Mouse (Mus musculus): Measurements from ENCODE around the gene Saysd1. TPM values are rescaled to one million over a fixed set of nuclear protein-coding genes. Genes with fewer than 3 reads are reported as not detected.

Saysd1 gene
- polyA plus RNA-seq, 1 experiment from 2014 or later = 10.3 TPM

GRCm38 (mm10) chr14:20110945-20111344 lies 27.4 kb downstream of the Saysd1 start:
- H3K4me2 ChIP-seq = no peak overlapping the region
- H3K9me3 ChIP-seq = peaks cover 4% of the 10 kb centered on the region; the same call in 1 of the 2 replicates
- H3K4me3 ChIP-seq (replicated peaks) = no peak overlapping the region
- H3K27me3 ChIP-seq = no peaks in the 10 kb centered on the region
- no peaks in the 10 kb centered on the region for H3K4me1 ChIP-seq (replicated peaks)
- no peak for ATAC-seq (ENCODE audit: insufficient number of reproducible peaks, insufficient read depth, low FRiP score, low TSS enrichment, low read depth)
- WGBS = 50% methylated on average over 1 of the region's 1 CpGs
- H3K36me3 ChIP-seq = no peaks in the 10 kb centered on the region
- H3K27ac ChIP-seq = no peak overlapping the region
- H3K9ac ChIP-seq (replicated peaks) = no peak overlapping the region

- no peak overlapping the region for H3K27ac ChIP-seq
- no peak for ATAC-seq (ENCODE audit: insufficient number of reproducible peaks, insufficient read depth, low FRiP score, low TSS enrichment, low read depth)
- no peak overlapping the region for H3K9ac ChIP-seq (replicated peaks)
- H3K4me2 ChIP-seq = no peak overlapping the region
- H3K4me1 ChIP-seq (replicated peaks) = no peaks in the 10 kb centered on the region
- WGBS = 76% methylated on average over 6 of the region's 6 CpGs
- no peaks in the 10 kb centered on the region for H3K27me3 ChIP-seq
- H3K36me3 ChIP-seq = no peaks in the 10 kb centered on the region
- H3K4me3 ChIP-seq (replicated peaks) = no peak overlapping the region
- H3K9me3 ChIP-seq = no peaks in the 10 kb centered on the region
Measured at GRCm38 (mm10) chr14:20106271-20106670, 32.1 kb downstream of the Saysd1 start.

- Histone ChIP-seq H3K4me2 (no peak overlapping the region), H3K27me3 (no peaks in the 10 kb centered on the region), H3K9ac (replicated peaks) (no peak overlapping the region), H3K27ac (no peak overlapping the region), H3K4me3 (replicated peaks) (no peak overlapping the region), H3K9me3 (no peaks in the 10 kb centered on the region), H3K36me3 (no peaks in the 10 kb centered on the region), H3K4me1 (replicated peaks) (no peaks in the 10 kb centered on the region)
- WGBS = 76% methylated on average over 4 of the region's 4 CpGs
- ATAC-seq (ENCODE audit: insufficient number of reproducible peaks, insufficient read depth, low FRiP score, low TSS enrichment, low read depth) = no peak
Measured at GRCm38 (mm10) chr14:20103207-20103606, 35.1 kb downstream of the Saysd1 start.

- Histone ChIP-seq H3K4me1 (replicated peaks) (no peaks in the 10 kb centered on the region), H3K4me2 (no peak overlapping the region), H3K27me3 (no peaks in the 10 kb centered on the region), H3K9me3 (no peaks in the 10 kb centered on the region), H3K36me3 (no peaks in the 10 kb centered on the region), H3K27ac (no peak overlapping the region), H3K9ac (replicated peaks) (no peak overlapping the region), H3K4me3 (replicated peaks) (no peak overlapping the region)
- ATAC-seq (ENCODE audit: insufficient number of reproducible peaks, insufficient read depth, low FRiP score, low TSS enrichment, low read depth) = no peak
- 22% methylated on average over 5 of the region's 5 CpGs for WGBS
Measured at GRCm38 (mm10) chr14:20098061-20098460, 40.3 kb downstream of the Saysd1 start.

- H3K4me2 ChIP-seq = no peak overlapping the region
- WGBS = 34% methylated on average over 5 of the region's 5 CpGs
- no peak overlapping the region for H3K4me3 ChIP-seq (replicated peaks)
- no peaks in the 10 kb centered on the region for H3K4me1 ChIP-seq (replicated peaks)
- H3K27me3 ChIP-seq = no peaks in the 10 kb centered on the region
- no peak overlapping the region for H3K27ac ChIP-seq
- no peak overlapping the region for H3K9ac ChIP-seq (replicated peaks)
- no peaks in the 10 kb centered on the region for H3K9me3 ChIP-seq
- ATAC-seq (ENCODE audit: insufficient number of reproducible peaks, insufficient read depth, low FRiP score, low TSS enrichment, low read depth) = no peak
- H3K36me3 ChIP-seq = no peaks in the 10 kb centered on the region
Measured at GRCm38 (mm10) chr14:20094942-20095341, 43.4 kb downstream of the Saysd1 start.

- H3K4me1 ChIP-seq (replicated peaks) = no peaks in the 10 kb centered on the region
- no peaks in the 10 kb centered on the region for H3K36me3 ChIP-seq
- H3K9ac ChIP-seq (replicated peaks) = no peak overlapping the region
- no peak overlapping the region for H3K4me2 ChIP-seq
- no peak overlapping the region for H3K27ac ChIP-seq
- no peaks in the 10 kb centered on the region for H3K9me3 ChIP-seq
- 19% methylated on average over 7 of the region's 7 CpGs for WGBS
- H3K4me3 ChIP-seq (replicated peaks) = no peak overlapping the region
- no peaks in the 10 kb centered on the region for H3K27me3 ChIP-seq
- no peak for ATAC-seq (ENCODE audit: insufficient number of reproducible peaks, insufficient read depth, low FRiP score, low TSS enrichment, low read depth)
Measured at GRCm38 (mm10) chr14:20093493-20093892, 44.8 kb downstream of the Saysd1 start.

- Histone ChIP-seq H3K9ac (replicated peaks) (no peak overlapping the region), H3K27ac (no peak overlapping the region), H3K4me3 (replicated peaks) (no peak overlapping the region), H3K4me2 (no peak overlapping the region), H3K4me1 (replicated peaks) (peaks cover 18% of the 10 kb centered on the region), H3K36me3 (no peaks in the 10 kb centered on the region), H3K9me3 (no peaks in the 10 kb centered on the region), H3K27me3 (no peaks in the 10 kb centered on the region)
- no peak for ATAC-seq (ENCODE audit: insufficient number of reproducible peaks, insufficient read depth, low FRiP score, low TSS enrichment, low read depth)
Measured at GRCm38 (mm10) chr14:20084335-20084734, 54.0 kb downstream of the Saysd1 start.

GRCm38 (mm10) chr14:20082536-20083325 lies 55.6 kb downstream of the Saysd1 start:
- peak; percentile 99 for ATAC-seq (ENCODE audit: insufficient number of reproducible peaks, insufficient read depth, low FRiP score, low TSS enrichment, low read depth)

GRCm38 (mm10) chr14:20081937-20082533 lies 56.3 kb downstream of the Saysd1 start:
- no peaks in the 10 kb centered on the region for H3K9me3 ChIP-seq
- H3K27me3 ChIP-seq = no peaks in the 10 kb centered on the region
- H3K36me3 ChIP-seq = 0 out of 2 replicates have a peak, but pooled peaks cover 5% of the 10 kb centered on the region
- ATAC-seq (ENCODE audit: insufficient number of reproducible peaks, insufficient read depth, low FRiP score, low TSS enrichment, low read depth) = no peak
- peaks cover 18% of the 10 kb centered on the region for H3K4me1 ChIP-seq (replicated peaks)
- peak overlapping the region; percentile 61 for H3K4me2 ChIP-seq
- peak overlapping the region; percentile 58 for H3K4me3 ChIP-seq (replicated peaks)
- H3K27ac ChIP-seq = peak overlapping the region; percentile 97
- 72% methylated on average over 5 of the region's 5 CpGs for WGBS
- H3K9ac ChIP-seq (replicated peaks) = peak overlapping the region; percentile 78; the same call in 1 of the 2 replicates

More at GRCm38 (mm10) chr14:20082536-20083325, 55.6 kb downstream of the Saysd1 start:
- Histone ChIP-seq H3K36me3 (no peaks in the 10 kb centered on the region), H3K9ac (replicated peaks) (peak overlapping the region; percentile 78), H3K9me3 (no peaks in the 10 kb centered on the region), H3K4me3 (replicated peaks) (peak overlapping the region; percentile 58), H3K4me1 (replicated peaks) (peaks cover 18% of the 10 kb centered on the region), H3K27ac (peak overlapping the region; percentile 97), H3K27me3 (no peaks in the 10 kb centered on the region), H3K4me2 (peak overlapping the region; percentile 61)
- 2% methylated on average over 56 of the region's 56 CpGs for WGBS

- H3K9ac ChIP-seq (replicated peaks) = no peak overlapping the region
- H3K4me2 ChIP-seq = no peak overlapping the region
- no peaks in the 10 kb centered on the region for H3K9me3 ChIP-seq
- H3K36me3 ChIP-seq = 0 out of 2 replicates have a peak, but pooled peaks cover 9% of the 10 kb centered on the region
- 85% methylated on average over 1 of the region's 1 CpGs for WGBS
- H3K4me3 ChIP-seq (replicated peaks) = no peak overlapping the region
- H3K27me3 ChIP-seq = no peaks in the 10 kb centered on the region
- peaks cover 18% of the 10 kb centered on the region for H3K4me1 ChIP-seq (replicated peaks)
- no peak for ATAC-seq (ENCODE audit: insufficient number of reproducible peaks, insufficient read depth, low FRiP score, low TSS enrichment, low read depth)
- H3K27ac ChIP-seq = no peak overlapping the region
Measured at GRCm38 (mm10) chr14:20081084-20081483, 57.2 kb downstream of the Saysd1 start.

- ATAC-seq (ENCODE audit: insufficient number of reproducible peaks, insufficient read depth, low FRiP score, low TSS enrichment, low read depth) = no peak
- H3K4me1 ChIP-seq (replicated peaks) = peaks cover 14% of the 10 kb centered on the region; the same call in 1 of the 2 replicates
- no peaks in the 10 kb centered on the region for H3K27me3 ChIP-seq
- H3K9me3 ChIP-seq = no peaks in the 10 kb centered on the region
- 0 out of 2 replicates have a peak, but pooled peaks cover 9% of the 10 kb centered on the region for H3K36me3 ChIP-seq
- no peak overlapping the region for H3K9ac ChIP-seq (replicated peaks)
- H3K4me3 ChIP-seq (replicated peaks) = no peak overlapping the region
- H3K27ac ChIP-seq = no peak overlapping the region
- 82% methylated on average over 6 of the region's 6 CpGs for WGBS
- H3K4me2 ChIP-seq = no peak overlapping the region
Measured at GRCm38 (mm10) chr14:20077181-20077580, 61.2 kb downstream of the Saysd1 start.

All from limb, embryonic 12.5 days (tissue).